Mouse (Mus musculus) cerebellum, adult 18-20 months (tissue): ENCODE measurements at regions not wholly inside any gene's neighbourhood (a gene's known extent, or its start where the extent isn't known, plus 50 kb on each side); places are given as distances from the start of the nearest gene placed in this dataset.
A peak's percentile ranks its signal among the peaks of the same experiment; 100 is the strongest.

Source experiments
- DNase-seq, 2 experiments: peaks; one replicate each; pipeline ENCODE4 v3.0.0; 2021

DNA sequence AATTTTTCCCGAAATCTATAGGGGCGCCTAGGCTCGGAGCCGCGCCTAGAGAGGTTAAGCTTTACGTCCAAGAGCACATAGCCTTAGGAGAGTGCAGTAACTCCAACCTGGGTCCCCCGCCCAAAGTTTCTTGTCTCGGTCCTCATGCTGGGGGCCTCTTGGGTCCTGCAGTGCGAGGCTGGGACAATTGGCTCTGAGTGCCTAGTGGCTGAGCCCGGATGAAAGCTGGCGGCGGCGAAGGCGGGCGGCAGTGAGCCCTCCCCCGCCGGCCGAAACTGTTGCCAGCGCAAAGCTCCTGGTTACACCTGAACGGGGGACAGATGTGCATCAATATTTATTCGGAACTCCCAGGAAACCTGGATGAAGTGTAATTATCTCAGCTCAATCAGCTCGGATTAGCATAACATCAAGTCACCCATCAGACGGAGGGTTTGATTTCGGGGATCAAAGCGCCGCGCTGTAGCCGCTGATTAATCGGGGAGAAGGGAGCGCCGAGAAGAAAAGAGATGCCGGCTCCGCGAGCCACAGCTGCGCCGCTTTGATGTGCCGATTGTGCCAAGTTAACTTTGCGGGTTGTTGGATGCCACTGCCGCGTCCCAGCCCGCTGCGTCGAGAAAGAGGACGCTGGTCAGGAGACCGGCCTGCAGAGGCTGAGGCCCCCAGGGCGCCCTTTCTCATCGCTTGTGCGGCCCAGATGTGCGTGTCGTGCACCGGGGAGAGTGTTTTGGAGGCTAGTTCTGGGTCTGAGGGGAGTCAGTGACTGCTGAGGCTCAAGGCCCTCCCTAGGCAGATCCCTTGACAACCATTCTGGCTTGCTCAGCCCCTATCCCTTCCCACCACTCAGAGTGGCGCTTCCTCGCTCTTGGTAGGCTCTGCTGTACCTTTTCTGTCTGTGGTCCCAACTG lies 123.7 kb upstream of the 4931429L15Rik start:
- peak in 1 of 2 experiments; percentile 11 for DNase-seq

DNA sequence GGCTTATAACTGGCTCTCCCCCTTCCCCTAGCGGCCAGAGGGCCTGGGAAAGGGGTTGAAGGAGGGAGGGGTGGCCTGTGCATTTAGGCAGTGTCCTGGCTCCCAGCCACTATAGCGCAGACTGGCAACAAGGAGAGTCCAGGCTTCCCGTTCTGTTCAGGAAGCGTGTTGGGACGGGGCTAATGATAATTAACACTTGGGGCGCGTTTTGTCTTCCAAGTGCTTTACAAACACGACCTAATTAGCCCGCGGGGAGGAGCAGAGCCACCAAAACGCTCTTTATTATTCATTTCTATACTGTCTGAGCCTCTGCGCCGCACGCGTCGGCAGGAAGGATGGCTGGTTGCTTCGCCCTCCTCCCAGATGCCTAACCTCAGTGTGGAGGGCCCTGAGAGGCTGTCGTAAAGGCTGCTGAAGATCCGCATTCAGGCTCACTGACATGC lies 123.0 kb upstream of the 4931429L15Rik start:
- DNase-seq, result no peak

DNA sequence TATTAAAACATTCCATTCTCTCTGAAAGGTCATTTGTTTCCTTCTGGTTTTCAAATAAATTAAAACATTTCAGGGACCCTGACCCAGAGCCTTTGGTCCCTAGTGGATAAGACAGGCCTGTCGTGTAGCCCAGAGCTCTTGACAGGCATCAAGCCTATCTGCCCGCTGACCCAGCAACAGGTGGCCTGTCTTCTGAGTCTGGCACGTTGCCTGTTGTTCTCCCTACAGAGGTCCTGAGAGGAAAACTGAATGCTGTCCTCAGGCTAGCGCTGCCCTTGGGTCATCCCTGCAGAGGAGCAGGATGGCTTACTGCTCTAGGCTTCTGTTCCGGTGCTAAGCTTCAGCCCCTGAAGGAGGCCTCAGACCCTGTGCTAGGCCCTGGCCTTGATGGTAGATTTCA lies 120.4 kb upstream of the 4931429L15Rik start:
- DNase-seq, result peak in 1 of 2 experiments; percentile 25

DNA sequence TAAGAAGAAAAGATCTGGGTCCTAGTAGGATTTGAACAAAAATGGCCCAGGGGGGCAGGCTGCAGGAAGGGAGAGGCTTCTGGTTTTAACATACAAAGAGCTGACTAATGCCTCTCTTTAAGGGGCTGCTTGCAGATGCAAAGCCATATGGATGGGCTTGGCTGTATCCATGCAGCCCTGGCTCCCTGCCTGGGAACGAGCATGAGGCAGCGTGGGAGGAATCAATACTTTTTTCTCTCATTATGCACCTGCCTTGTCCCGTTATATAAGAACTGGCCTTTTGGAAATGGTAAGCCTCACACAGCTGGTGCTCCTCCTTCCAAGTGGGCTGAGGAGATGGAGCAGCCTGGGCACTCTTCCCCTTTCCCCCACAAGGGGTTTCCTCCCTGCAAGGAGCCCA lies 114.9 kb upstream of the 4931429L15Rik start:
- peak; percentile 58 to 70 for DNase-seq

DNA sequence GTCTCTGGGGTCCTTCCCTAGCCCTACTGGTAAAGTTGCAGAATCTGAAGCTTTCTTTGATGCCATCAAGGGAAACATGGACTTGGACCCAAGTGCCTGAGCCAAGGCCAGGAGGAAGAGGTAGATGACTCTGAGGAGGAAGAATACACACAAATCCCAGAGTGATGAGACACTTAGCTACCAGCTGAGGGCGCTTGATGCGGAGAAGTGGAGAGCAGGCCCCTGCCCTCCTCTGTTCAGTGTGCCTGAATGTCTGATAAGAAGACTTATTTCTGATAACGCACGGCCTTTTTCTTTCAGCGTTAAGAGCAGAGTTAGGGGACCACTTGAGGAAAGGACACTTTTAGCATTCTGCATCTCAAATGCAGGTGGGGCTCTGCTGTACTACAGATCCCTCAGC lies 113.9 kb upstream of the 4931429L15Rik start:
- no peak for DNase-seq

DNA sequence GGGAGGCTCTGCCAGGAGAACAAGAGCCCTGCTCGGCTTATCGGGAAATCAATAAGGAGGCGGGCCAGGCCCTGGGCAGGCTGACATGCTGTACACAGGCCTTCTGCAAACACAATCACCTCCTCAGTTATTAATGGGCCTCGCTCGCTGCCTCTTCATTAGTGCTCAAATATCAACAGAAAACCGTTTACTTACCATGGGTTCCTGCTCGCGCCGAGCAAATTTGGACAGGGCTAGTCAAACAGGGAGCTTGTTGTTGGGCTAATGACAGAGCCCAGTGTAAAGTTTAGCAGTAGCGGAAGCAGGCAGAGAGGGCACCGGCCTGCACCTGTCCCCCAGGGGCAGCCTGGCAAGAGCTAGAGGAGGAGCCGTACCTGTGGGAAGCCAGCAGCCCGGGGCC lies 111.3 kb upstream of the 4931429L15Rik start:
- DNase-seq, result no peak

DNA sequence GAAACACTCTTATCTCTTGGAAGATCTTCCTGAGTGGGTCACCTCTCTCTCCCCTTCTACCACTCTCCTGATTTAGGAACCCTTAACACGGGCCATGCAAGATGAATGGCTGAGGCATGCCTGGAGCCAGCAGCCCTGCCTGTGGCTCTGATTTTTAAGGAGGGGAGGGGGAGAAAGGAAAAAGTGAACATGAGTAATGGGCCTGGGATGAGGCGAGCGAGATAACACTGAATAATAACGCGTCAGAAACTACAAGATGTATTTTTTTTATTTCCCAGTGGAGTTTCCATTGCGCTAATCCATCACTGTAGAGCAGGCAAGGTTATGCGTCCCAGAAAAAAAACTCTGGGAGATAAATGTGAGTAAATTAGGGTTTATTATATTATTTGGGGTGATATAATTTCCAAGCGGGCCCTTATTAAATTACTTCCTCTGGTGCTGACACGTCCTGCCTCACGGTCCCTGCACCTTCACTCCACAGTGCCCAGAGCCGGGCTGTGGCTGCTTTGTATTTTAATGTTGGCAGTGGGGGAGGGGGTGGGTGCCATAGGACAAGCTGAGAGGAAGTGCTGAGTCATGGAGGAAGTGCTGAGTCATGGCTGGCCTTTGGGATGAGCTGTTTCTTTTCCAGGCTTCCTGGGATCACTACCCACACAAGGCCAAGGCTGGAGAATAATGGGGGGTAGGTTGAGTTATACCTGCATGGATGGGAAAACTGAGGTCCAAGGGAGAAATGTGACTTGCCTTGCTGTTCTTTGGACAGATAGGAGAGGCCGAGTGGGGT lies 103.6 kb upstream of the 4931429L15Rik start:
- no peak for DNase-seq

DNA sequence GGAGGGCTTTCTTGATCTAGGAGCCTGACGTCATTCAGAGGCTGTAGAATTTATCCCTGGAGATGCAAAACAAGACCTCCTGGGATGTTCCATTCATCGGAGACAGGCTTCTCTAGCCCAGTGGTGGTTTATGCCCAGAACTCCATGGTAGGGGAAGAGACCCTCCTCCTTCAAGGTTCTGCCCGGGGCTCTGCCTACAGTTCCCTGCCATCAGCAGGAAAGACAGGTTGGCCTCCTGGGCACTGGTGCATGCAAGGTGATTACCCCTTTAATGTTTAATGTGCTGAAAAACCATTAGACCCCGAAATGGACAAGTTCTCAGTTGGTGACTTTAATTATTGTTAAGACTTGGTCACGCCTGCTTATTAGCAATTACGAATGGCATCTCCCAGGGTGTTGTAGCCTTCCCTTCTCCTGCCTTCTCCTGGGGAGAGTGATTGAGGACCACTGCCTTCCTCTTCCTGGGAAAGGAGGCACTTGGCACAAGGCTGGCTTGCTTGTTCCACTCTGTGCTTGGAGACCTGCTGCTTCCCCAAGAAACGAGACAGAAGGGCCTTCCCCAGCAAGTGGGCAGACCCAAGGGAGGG lies 102.0 kb upstream of the 4931429L15Rik start:
- no peak for DNase-seq

DNA sequence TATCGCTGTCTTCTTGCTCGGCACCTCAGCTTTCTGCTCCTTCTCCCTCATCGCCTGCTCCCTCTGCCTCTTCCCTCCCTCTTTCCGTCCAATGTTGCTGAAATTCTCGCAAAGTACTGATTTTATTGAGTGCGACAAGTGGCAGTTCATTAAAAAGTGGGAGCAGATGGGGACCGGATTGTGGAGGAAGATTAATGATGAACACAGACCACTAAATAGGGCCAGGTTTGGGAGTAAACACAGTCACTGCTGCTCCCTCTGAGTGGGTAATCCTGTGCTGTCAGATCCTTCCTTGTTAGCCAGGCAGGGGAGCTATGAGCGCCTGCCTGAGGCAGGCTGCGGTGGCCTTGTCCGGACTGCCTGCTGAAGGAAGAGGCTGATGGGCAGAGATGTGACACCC lies 91.9 kb upstream of the 4931429L15Rik start:
- DNase-seq, result no peak

DNA sequence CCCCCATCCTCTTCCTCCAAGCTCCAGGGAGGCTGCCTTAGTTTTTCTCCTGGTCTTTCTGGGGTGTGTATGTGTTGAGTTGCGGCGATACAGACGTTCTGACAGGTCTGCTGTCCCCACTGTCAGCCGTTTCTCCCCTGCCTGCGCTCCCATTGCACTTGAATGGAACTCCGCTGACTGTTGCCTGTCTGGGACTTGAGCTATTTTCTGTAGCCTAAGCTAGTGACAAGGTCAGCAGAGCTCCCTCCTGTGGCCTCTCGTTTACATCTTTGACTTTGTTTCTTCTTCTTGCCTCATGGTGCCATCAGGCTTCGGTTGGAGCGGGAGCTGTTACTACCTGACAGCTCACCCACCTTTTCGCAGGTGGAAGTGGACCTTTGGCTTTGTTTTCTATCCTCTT lies 89.0 kb upstream of the 4931429L15Rik start:
- DNase-seq, result no peak

DNA sequence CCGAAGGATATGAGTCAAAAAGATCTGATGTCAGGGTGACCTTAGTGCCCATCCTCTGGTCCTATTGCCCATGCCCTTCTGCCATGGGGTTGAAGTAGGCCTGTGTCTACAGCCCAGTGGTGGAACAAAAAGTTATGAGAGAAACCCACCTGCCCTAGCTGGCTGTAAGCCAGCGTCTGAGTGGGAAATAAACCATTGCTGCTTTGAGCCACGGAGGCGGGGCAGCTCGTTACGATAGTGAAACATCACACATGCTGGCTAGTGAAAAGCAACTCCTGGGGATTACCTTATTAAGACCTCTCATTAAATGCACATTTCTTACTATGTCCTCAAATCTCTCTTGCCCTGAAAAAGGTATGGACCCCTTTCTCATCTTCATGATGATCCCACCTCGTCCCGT lies 86.8 kb upstream of the 4931429L15Rik start:
- DNase-seq, result no peak

DNA sequence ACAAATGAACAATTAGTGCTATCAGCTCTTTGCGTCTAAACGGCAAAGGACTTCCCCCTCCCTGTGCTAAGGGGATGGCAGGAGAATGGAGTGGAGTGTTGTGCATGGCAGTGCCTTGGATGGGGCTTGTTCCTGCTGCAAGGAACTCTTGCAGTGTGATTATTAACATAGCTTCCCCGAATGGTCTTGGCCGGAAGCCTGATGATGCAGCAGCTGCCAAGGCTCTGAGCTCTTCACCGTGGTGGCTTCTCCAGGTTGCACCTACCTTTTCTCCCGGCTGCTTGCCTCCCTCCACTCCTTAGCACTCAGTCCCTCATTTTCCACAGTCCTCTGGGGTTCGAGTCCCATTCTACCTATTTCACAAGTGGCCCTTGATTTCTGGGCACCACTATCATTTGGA lies 76.8 kb upstream of the 4931429L15Rik start:
- DNase-seq, result peak; percentile 33 to 38

DNA sequence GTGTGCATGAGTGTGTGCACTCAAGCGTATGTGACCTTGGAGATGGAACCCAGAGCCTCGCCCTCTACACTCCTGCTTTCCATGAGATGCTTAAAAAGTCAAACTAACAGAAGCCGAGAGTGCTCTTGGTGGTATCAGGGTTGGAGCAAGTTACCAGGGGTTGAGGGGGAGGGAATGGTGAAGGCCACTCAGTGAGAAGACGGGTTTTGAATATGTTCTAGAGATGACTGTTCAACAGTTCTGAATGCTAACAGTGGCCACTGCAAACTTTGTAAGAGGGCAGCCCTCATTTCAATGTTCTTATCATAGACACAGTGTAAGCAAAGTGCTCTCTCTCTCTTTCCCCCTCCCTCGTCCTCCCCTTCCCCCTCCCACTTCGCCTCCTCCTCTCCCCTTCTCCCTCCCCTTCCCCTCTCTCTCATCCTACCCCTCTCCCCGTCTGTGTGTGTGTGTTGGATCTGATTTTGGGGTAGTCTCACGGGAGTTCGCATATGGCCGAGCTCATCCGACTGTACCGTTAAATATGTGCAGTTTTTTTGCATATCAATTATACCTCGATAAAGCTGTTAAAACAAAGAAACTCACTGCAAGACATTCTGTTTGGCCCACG lies 75.5 kb upstream of the 4931429L15Rik start:
- DNase-seq, result no peak

DNA sequence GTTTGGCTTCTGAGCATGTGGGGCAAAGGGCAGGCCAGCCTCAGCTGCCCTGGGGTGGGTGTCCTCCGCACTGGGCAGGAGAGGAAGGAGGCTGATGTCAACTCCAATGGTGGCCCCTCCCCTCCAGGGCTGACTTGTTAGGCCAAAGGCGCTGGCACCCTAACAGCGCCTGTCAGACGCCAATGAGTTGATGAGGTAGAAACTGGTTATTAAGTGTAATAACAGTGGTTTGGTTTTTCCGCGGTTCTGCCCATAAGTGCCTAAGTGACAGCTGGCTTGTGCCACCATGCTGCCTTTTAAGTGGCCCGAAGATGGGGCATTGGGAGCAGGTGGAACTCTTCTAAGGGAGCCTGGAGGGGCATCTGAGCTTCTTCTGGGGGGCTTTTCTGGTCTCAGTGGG lies 74.5 kb upstream of the 4931429L15Rik start:
- DNase-seq, result no peak

DNA sequence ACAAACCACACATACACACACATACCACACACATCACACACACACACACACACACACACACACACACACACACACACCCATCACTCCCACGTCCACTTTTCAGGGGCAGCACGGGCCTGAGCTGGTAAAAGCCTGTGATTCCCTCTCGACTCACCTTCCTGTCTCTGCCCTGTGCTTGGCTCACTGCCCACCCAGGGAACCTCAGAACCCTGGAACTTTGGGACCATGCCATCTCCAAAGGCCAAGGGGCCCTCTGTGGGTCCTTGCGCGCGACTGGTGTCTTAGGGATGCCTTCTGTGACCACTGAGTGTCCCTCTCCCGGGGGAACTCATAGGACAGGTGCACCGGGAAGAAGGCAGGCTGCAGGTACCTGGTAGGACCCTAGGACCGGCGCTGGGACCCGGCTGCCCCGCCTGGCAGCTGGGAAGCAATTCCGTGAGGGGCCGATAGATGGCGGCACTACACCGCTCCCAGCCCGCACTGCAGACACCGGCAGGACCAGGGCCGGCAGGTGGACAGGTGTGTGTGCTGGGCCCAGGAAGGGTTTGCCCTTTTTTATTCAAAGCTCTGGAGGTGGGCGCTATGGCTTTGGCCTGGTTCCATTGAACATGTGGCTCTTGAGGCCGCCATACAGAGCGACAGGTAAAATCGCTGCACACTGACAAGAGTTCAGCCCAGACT lies 73.0 kb upstream of the 4931429L15Rik start:
- DNase-seq, result peak; percentile 72 to 87

DNA sequence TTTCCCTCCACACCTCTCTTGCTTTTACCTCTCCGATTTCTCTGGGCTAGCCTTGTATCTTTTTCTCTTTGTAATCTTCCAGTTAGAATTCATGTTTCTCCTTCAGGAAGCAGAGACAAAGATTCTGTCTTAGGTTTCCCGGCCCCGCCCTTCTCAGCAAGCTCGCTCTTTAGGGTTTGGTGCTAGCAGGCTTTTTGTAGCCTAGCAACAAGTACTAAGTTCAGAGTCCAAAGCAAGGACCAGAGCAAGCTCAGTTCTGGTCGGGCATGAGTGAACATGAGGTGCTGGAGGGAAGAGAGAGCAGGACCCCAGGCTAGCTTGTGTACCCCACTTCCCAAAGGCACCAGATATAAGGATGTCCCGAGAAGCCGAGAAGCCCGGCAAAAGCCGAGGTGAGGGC lies 70.0 kb upstream of the 4931429L15Rik start:
- no peak for DNase-seq

DNA sequence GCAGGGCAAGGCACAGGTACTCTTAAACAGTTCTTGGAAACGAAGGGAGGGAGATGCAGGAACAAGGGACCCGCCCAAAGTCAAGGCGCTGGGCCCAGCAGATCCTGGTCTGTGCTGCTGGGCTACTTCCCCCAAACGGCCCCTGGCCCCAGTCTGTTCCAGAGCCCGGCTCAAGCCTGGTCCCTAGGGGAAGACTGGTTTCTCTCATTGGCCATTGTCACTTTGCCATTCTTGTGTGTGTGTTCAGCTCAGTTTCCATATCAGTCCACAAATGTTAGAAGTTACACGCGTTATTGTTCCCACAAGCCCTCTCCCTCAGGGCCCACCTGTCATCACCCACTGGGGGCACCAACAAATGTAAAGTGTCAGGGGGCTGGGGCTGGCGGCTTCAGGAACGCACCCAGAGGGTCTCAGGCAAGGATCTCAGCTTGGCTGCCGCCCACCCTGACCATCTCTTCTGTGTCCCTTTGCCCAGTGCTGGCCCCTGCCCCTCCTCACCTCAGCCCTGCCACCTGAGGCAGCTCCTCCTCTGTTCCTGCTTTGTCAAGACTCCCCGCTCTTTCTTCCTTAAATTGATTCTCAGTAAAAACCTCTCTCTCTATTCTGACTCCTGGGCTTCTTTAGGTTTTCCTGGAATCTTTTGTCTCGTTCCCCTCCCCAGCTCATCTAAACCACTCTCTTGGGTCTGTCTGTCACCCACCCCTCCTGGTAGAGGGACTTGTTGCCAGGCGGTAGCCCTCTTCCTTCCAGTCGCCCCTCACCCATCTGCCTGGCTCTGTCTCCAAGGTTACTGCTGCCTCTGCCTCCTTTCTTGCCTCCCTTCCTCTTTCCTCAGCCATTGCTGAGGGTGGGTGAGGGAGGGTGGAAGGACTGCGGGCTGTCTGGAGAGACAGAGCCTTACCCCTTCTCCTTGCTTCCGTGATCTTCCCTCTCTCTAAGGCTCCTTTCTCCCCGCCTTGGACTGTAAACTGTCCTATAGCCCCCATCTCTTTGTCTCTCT lies 69.2 kb upstream of the 4931429L15Rik start:
- DNase-seq, result no peak

DNA sequence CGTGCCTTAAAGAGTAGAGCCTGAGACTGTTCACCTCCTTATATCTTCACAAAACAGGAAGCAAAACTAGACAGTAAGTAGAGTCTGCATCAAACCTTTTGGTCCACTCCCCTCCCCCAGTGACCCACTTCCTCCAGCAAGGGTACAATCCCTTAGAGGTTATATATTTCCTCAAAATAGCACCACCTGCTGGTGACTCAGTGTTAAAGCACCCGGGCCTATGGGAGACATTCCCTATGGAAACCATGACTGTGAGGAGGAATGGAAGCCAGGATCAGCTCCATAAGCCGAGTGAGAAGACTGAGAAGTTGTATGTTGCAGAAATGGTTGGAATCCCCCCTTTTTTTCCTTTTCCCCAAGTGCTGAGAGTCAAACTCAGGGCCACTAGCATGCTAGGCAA lies 66.5 kb upstream of the 4931429L15Rik start:
- DNase-seq, result no peak

DNA sequence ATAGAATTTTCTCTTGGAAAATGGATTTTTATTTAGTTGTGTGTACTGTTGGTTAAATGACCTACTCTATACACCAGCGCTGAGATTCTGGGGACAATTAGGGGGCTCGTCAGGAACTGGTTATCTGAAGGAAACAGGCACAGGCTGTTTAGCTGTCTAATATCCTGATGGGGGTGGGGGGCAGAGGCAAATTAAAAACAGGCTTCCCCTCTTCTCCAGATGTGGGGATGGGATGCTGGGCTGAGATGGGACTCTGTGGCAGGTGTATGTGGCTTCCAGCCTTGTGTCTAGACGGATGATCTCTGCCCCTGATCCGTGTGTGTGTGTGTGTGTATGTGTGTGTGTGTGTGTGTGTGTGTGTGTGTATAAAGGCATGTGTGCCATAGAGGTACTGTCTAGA lies 61.6 kb upstream of the 4931429L15Rik start:
- no peak for DNase-seq

DNA sequence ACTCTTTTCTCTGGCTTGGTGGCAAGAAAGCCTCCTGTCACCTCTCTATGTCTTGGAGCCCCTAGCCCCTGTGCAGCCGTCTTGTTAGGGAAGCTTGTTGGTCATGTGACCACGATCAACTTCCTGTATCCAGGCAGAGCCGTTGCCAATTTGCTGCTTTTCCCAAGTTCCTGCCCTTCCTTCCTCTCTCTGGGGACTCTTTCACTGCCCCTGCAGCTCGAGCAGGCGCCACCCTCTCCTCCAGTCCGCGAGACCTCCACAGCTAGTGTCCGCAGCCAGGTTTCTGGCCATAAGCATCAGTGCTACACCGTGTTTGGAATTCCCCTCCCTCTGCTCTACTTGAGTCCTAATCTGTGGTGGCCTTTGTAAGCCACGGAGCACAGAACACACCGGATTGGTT lies 59.7 kb upstream of the 4931429L15Rik start:
- no peak for DNase-seq

DNA sequence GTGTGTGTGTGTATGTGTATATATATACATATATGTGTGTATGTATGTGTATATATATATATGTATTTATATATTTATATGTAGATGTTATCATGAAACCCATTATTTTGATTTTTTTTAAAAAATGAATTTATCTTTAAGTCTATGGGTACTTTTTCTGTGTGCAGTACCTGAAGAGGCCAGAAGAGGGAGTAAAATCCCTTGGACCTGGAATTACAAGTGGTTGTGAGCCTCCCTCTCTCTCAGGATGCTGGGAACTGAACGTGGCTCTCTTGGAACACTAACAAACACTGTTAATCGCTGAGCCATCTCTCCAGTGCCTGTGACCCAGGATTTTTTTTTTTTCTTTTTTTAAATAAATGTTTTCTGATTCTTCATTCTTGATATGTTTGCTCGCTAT lies 58.6 kb upstream of the 4931429L15Rik start:
- DNase-seq, result no peak
